Mouse (Mus musculus) retina, adult 2 months (tissue): ENCODE measurements around the gene Prokr2.
"Not testable (repeated sequence)": the region's sequence is repeated elsewhere in the genome, so short reads cannot be mapped to it uniquely, and the experiment has no call there.

Source experiments
- DNase-seq: peaks from one replicate; pipeline ENCODE4 v3.0.0-alpha.2; 2012; ENCODE audit warnings: low read depth, low spot score

The Prokr2 gene

DNA sequence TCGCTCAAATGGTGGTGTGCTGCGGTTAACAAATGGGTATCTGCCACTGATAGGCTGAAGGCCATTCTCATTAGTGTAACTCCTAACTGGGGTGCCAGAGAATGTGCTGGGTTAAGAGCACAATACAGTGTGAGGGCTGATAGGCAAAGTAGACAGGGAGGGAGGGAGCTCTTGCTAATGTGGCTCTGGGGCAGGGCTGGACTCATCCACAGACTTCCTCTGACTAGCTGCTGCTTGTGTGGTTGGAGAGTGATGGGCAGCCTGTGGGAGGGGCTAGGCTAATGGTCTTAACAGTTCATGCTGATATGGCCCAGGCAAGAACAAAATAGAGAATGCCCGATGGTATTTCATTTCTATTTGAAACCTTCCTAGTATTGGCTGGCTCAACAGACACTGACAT is 44.0 kb downstream of the Prokr2 start:
- no peak for DNase-seq

DNA sequence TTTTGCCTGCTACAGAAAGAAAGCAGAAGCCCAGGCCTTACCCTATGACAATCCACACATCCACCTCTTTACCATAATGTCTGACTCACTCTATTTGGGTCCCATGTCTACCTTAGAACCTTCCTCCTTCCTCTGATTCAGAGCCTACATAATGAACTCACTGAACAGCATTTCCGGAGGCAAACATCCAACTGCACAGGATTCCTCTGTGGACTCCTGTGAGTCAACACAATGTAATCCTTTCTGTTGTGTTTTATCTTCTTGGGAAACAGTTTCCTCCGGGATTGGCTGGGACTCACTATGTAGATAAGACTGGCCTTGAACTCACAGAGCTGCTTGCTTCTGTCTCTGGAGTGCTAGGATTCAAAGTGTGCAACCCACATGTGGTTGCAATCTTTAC is 44.9 kb downstream of the Prokr2 start:
- no peak for DNase-seq

DNA sequence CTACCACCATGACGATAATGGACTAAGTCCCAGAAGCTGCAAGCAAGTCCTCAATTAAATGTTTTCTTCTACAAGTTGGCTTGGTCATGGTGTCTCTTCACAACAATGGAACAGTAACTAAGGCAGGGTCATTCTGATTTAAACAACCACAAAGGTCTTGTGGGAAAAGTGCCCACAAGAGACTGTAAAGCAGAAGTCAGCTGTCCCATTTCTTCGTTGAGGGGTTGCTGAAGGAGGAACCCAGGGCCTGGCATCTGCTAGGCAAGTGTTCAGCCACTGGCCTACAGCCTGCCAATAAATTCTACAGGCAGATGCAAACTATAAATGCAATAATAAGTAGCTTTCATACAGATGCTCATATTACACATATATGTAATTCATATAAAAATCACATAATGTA is 48.0 kb downstream of the Prokr2 start:
- no peak for DNase-seq

- no peak for DNase-seq
Measured at GRCm38 (mm10) chr2:132323541-132323940, 61.7 kb downstream of the Prokr2 start.

GRCm38 (mm10) chr2:132320516-132320915 is 64.7 kb downstream of the Prokr2 start:
- no peak for DNase-seq

DNA sequence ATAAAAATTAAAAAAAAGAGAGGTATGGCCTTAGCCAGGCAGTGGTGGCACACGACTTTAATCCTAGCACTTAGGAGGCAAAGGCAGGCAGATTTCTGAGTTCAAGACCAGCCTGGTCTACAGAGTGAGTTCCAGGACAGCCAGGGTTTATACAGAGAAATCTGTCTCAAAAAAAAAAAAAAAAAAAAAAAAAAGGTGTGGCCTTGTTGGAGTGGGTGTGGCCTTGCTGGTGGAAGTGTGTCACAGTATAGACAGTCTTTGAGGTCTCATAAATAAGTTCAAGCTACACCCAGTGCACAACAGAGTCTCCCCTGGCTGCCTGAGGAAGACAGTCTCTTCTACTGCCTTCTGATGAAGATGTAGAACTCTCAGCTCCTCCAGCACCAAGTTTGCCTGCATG is 68.1 kb downstream of the Prokr2 start:
- DNase-seq = no peak

GRCm38 (mm10) chr2:132316041-132316808 is 69.0 kb downstream of the Prokr2 start:
- DNase-seq = peak; percentile 53

GRCm38 (mm10) chr2:132314057-132314456 is 71.2 kb downstream of the Prokr2 start:
- DNase-seq = not testable (repeated sequence)

DNA sequence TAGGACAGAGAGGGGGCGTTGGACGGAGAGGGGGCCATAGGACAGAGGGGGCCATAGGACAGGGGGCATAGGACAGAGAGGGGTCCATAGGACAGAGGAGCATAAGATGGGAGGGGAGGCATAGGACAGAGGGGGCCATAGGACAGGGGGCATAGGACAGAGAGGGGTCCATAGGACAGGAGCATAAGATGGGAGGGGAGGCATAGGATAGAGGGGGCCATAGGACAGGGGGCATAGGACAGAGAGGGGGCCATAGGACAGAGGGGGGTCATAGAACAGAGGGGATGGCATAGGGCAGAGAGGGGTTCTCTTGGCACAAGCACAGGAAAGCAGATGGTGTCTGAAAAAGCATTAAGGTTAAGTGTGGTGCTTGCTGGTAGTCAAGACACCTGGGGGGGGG is 71.7 kb downstream of the Prokr2 start:
- no peak for DNase-seq

DNA sequence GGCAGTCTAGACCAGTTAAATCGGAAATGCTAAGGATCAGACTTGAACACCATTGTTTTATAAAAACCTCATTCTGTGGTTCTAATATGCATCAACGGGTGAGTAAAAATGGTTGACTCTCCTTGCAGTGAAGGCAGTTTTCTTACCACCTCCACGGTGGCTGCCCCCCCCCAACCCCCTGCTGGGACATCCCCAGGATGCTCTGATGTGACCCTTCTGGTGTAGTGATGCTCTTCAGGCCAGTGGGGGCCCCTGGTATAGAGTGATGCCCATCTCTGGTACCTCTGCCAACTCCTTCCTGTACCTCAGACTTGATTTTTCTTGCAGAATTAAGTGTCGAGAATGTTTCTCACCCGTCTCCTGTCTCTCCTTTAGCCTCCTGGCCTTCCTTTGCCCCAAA is 72.6 kb downstream of the Prokr2 start:
- DNase-seq = no peak

- no peak for DNase-seq
Measured at GRCm38 (mm10) chr2:132309398-132309930, 75.8 kb downstream of the Prokr2 start.

DNA sequence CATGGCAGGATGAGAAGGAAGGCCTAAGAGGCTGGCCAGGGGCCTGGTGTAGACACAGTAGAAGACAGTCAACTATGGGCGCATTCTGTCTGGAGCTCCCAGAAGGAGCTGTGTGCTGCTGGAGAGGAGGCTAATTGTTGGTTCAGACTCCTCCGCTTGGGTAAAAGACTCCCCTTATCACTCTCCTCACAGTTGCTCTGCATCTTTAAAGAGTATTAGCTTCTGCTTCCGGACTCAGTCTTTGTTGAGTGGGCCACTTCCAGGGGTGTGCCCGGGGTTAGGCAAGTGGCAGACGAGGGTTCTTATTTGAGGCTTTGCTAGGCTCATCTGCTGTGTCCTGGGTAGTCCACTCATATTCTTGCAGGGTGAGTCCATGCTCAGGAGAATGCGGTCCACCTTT is 76.4 kb downstream of the Prokr2 start:
- DNase-seq = no peak

GRCm38 (mm10) chr2:132307213-132307843 is 77.9 kb downstream of the Prokr2 start:
- no peak for DNase-seq

GRCm38 (mm10) chr2:132305988-132306387 is 79.3 kb downstream of the Prokr2 start:
- no peak for DNase-seq

DNA sequence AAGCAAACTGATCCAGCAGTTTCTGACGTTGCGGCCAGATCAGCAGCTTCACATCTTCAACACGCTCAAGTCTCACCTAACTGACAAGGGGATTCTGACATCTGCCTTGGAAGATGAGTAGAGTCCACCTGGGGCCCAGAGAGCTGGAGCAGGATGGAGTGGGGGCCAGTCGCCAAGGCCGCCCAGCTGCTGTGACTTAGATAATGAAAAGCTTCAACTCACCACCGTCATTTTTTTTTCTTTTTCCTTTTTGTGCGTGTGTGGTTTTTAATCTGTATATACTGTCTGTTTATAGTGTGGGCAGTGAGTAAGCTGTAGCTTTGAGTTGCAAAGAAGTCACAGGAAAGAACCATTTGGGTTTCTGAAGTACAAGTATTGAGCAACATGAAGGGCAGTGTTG is 80.1 kb downstream of the Prokr2 start:
- no peak for DNase-seq

DNA sequence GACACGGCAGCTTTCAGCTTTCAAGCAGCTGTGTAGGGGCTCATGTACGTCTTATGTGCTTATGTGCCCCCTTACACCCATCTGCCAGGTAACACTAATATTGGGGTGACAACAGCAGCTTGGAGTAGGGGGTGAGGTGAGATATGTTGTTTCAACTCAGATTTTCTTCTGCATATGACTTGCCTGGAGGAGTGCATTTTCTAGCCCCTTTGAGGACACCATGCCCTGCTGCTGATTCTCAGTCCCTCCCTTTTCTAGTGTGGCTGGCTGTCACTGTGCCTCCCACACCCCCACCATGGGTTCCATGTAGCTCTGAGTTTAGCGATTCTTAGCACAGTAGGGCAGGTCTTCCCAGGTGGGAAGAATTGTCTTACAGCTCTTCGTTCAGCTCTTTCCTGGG is 83.8 kb downstream of the Prokr2 start:
- DNase-seq = no peak

DNA sequence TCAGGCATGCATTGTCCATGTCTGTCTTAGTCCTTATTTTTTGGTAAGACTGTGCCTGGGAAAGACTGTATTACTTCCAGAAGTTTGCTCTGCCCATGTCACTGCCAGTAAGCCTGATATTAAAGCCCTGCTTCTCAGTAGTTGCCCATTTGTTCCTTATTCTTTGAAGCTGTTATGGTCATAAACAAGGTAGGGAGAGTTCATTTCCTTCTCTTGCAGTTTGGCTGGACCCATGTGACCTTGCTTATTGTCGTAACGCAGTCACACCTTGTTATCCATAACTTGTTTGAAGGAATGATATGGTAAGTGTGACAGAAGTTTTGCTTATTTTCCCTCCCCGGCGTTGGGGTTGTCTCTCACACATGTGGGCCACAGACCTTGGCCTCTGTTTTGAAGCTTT is 87.0 kb downstream of the Prokr2 start:
- DNase-seq = no peak

DNA sequence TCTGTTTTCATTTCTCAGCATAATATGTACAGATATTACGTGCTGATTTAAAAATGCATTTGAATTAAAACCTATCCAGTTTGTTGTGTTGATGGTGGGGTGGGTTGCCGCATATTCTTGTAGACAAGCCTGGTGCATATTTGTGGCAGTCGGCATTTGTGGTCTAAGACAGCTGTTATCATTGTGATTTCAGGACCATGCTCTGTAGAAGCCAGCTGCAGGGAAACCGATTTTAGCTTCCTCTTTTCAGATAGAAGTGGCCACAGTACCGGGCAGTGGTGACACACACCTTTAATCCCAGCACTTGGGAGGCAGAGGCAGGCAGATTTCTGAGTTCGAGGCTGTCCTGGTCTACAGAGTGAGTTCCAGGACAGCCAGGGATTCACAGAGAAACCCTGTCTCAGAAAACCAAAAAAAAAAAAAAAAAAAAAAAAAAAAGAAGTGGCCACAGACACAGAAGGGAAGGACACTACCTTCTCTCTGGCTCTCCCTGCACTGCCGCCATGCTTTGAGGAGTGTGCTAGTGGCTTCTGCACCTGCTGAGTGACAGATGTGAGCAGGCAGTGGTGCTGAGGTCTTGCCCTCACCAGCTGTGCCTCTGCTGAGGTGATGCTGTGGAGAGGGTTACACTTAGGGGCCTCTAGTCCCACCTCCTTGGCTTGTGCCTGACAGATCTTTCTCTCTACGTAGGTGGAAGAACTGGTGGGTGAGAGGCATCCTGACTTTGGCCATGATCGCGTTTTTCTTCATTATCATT is 91.4 kb downstream of the Prokr2 start:
- no peak for DNase-seq

- no peak for DNase-seq
Measured at GRCm38 (mm10) chr2:132292083-132292482, 93.2 kb downstream of the Prokr2 start.

- DNase-seq = no peak
Measured at GRCm38 (mm10) chr2:132291265-132291664, 94.0 kb downstream of the Prokr2 start.

- DNase-seq = no peak
Measured at GRCm38 (mm10) chr2:132290808-132291207, 94.4 kb downstream of the Prokr2 start.

- DNase-seq = not testable (repeated sequence)
Measured at GRCm38 (mm10) chr2:132289213-132289612, 96.0 kb downstream of the Prokr2 start.
